Mouse (Mus musculus): ENCODE results near the gene Senp7.
"Not testable (repeated sequence)": the region's sequence is repeated elsewhere in the genome, so short reads cannot be mapped to it uniquely, and the experiment has no call there.

The Senp7 gene

DNA sequence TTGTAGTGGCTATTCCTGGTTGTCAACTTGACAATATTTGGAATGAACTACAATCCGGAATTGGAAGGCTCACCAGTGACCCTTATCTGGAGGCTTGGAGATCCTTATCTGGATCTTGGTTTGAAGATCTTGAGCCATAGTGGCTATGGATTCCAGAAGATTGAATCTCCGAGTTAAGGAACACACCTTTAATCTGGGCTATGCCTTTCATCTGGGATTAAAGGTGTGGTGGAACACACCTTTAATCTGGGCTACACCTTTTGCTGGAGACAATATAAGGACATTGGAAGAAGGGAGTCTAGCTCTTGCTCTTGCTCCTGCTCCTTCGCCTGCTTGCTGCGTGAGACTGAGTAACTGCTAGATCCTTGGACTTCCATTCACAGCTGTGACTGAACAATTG lies at the start of gene Senp7:
TSS of gene Senp7 (plus strand) at position 301 of the 400 bp plus-strand sequence.
- in situ Hi-C loops (cut with MboI, MseI): not testable (repeated sequence)

DNA sequence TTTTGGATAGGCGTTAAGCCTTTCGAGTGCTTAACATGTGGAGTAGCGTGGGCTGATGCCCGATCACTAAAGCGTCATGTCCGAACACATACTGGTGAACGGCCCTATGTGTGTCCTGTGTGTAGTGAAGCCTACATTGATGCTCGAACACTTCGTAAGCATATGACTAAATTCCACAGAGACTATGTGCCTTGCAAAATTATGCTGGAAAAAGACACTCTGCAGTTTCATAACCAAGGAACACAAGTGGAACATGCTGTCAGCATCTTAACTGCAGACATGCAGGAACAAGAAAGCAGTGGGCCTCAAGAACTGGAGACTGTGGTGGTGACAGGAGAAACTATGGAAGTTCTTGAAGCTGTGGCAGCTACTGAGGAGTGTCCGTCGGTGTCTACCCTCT lies 41.3 kb upstream of the Senp7 start:
- in situ Hi-C loops (cut with MboI, MseI): no loop called here

DNA sequence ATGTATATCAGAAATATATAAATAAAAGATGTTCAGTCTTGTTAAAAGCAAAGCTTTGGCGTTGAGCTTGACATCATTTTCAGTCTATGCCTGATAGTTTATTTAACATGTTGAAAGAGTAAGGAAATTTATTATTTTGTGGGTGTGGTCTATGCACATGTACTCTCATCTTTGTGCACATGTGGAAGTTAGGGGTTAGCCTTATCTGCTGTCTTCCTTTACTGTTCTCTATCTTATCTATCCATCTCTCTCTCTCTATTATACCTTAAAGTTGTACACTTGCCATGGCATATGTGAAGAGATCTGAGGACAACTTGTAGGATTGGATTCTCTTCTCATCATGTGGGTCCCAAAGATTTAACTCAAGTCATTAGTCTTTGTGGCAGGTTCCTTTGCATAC lies 39.3 kb upstream of the Senp7 start:
- in situ Hi-C loops (cut with MboI, MseI): no loop called here

GRCm38 (mm10) chr16:56012789-56013743 lies 35.1 kb upstream of the Senp7 start:
- in situ Hi-C loops (cut with MboI, MseI): no loop called here

GRCm38 (mm10) chr16:56014076-56014475 lies 34.1 kb upstream of the Senp7 start:
- in situ Hi-C loops (cut with MboI, MseI): no loop called here

DNA sequence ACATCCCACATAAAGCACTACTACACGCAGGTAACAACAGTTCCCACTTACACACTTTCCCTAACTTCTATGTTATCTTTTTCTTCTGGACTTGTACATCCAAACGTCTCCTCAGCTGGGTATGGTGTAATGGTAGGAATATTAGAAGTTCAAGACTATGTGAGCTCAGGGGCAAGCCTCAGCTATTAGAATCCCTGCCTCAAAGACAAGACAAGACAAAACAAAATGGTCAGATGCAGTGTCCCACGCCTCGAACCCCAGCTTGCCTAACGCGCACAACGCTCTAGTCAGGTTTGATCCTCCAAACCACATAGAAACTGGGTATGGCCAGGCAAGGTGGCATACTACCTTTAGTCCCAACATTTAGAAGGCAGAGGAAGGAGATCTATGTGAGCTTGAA lies 28.5 kb upstream of the Senp7 start:
- in situ Hi-C loops (cut with MboI, MseI): no loop called here

- in situ Hi-C loops (cut with MboI, MseI): loop anchor here (5.0 kb wide), 1 partner anchor 56 kb away; the partner anchor contains the start of gene Zbtb11
Observed at GRCm38 (mm10) chr16:56027854-56028629, 20.1 kb upstream of the Senp7 start.

- in situ Hi-C loops (cut with MboI, MseI): loop anchor here (5.0 kb wide), 1 partner anchor 57 kb away; the partner anchor contains the start of gene Zbtb11
Observed at GRCm38 (mm10) chr16:56028722-56029551, 19.2 kb upstream of the Senp7 start.

- in situ Hi-C loops (cut with MboI, MseI): loop anchor here (5.0 kb wide), 2 partner anchors 57 to 683 kb away; partner anchors contain the start of gene Zbtb11
Observed at GRCm38 (mm10) chr16:56029661-56030082, 18.5 kb upstream of the Senp7 start, which contains the start of gene Pcnp. Gene Pcnp (minus strand): TSS chr16:56029739.

DNA sequence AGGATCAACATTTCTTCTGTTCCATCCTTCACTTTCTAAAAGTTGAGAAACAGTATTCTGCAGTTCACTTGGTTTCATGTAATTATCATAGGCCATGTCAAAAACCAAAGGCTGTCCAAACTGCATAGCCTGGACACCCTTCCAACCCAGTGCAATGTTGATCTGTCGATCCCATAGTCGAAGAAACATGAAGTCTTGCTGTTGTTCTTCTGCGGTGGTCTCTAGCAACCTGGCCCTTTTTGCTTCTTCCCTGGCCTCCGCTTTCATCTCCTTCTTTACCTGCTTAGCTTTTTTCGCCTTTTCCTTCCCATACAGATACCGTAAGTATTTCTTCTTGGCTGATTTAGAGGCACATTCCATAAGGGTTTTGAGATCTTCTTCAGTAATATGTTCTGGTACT lies 13.6 kb upstream of the Senp7 start:
- in situ Hi-C loops (cut with MboI, MseI): loop anchor here (5.0 kb wide), 1 partner anchor 678 kb away; no protein-coding TSS in a partner anchor

GRCm38 (mm10) chr16:56036501-56036900 lies 11.6 kb upstream of the Senp7 start:
- in situ Hi-C loops (cut with MboI, MseI): no loop called here

DNA sequence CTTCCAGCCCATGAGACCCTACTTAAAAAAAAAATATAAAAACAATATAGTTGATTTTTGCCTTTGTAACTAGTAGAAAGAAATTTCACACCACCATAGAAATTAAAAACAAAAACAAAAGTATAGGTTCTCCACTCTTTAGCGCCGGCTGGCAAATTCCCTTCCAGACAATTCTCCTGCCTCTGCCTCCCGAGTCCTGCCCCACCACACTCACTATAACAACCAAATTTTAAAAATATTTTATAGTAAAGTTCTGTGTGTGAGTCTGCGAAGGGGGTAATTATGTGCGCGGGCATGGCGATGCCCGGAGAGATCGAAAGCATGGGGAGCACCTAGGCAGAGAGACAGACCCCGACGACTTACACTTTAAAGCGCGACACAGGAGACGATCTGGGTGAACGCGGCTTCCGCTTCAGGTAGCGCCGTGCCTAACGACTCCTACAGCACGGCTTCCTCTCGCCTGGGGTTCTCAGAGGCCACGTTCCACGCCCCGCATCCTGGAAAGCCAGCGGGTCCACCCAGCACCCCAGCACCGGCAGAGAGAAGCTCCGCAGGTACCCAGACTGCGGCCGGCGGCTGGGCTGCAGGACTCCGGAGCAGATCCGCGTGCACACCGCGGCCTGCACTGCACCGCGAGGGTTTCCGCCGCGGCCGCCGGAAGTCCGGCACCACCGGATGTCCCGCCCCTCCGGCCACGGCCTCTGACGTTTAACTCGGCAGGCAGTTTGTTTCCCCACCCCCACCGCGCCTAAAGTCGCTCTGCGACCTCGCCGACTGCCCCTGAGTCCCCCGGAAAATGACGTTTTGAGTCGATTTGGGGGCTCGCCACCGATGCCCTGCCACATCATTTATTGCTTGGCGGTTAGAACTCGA lies 10.8 kb upstream of the Senp7 start, which contains the start of gene Trmt10c:
TSS of gene Trmt10c (minus strand) at position 682 of the 873 bp plus-strand sequence.
- in situ Hi-C loops (cut with MboI, MseI): no loop called here

DNA sequence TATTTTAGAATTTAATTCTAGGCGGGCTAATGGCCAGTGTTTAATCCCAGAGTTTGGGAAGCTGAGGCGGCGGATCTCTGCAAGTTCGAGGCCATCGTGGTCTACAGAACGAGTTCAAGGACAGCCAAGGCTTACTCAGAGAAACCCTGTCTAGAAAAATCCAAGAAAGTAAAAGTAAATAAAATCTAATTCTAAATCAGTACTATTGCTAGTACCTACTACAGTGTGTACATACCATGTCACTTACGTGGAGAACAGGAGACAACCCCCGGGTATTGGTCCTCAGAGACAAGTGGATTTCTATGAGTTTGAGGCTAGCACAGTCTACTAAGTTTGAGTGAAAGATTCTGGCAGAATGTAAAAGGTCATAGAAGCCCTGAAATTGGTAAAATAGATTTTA lies 10.0 kb upstream of the Senp7 start:
- in situ Hi-C loops (cut with MboI, MseI): no loop called here

GRCm38 (mm10) chr16:56055911-56056310 lies 7.8 kb downstream of the Senp7 start:
- in situ Hi-C loops (cut with MboI, MseI): loop anchor here (25.0 kb wide), 1 partner anchor 1531 kb away; no protein-coding TSS in a partner anchor

- in situ Hi-C loops (cut with MboI, MseI): loop anchor here (25.0 kb wide), 1 partner anchor 1530 kb away; no protein-coding TSS in a partner anchor
Observed at GRCm38 (mm10) chr16:56056944-56057590, 8.9 kb downstream of the Senp7 start.

DNA sequence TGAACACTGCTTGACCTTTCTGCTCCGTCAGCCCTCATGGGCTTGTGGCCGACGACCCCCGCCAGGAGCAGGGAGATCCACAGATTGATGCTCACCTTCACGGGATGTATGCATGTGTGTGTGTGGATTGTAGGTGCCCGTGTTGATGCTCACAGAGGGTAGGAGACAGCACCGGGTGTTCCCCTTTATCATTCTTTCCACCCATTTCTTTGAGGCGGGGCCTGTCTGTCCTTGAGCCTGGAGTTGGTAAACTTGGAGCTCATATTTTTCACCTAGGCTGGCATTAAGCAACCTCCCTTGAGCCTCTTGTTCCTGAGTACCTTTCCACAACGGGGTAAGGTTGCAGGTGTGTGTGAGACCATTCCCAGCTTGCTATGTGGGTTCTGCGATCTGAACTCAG lies 10.0 kb downstream of the Senp7 start:
- in situ Hi-C loops (cut with MboI, MseI): loop anchor here (25.0 kb wide), 1 partner anchor 1529 kb away; no protein-coding TSS in a partner anchor

GRCm38 (mm10) chr16:56061995-56062594 lies 14.0 kb downstream of the Senp7 start:
- in situ Hi-C loops (cut with MboI, MseI): loop anchor here (25.0 kb wide), 1 partner anchor 1525 kb away; no protein-coding TSS in a partner anchor

- in situ Hi-C loops (cut with MboI, MseI): loop anchor here (25.0 kb wide), 1 partner anchor 1524 kb away; no protein-coding TSS in a partner anchor
Observed at GRCm38 (mm10) chr16:56062981-56063380, 14.8 kb downstream of the Senp7 start.
